Mouse (Mus musculus): ENCODE data around the gene Asic2. TPM values are rescaled to one million over a fixed set of nuclear protein-coding genes. Genes with fewer than 3 reads are reported as not detected.

Gene Asic2
- total RNA-seq, 2 experiments from 2014 or later = 64.6 to 65.7 TPM

- DNase-seq (ENCODE audit: low spot score in 2 of 2) = no peak
Observed at GRCm38 (mm10) chr11:81146574-81147157, 821.6 kb downstream of the Asic2 start.

GRCm38 (mm10) chr11:81135141-81135540 is 833.1 kb downstream of the Asic2 start:
- peak; percentile 18 to 58 for DNase-seq (ENCODE audit: low spot score in 2 of 2)

GRCm38 (mm10) chr11:81133950-81134349 is 834.3 kb downstream of the Asic2 start:
- no peak for DNase-seq (ENCODE audit: low spot score in 2 of 2)

GRCm38 (mm10) chr11:81132669-81133068 is 835.6 kb downstream of the Asic2 start:
- peak; percentile 24 to 48 for DNase-seq (ENCODE audit: low spot score in 2 of 2)

- DNase-seq (ENCODE audit: low spot score in 2 of 2) = no peak
Observed at GRCm38 (mm10) chr11:81124363-81124762, 843.9 kb downstream of the Asic2 start.

- DNase-seq (ENCODE audit: low spot score in 2 of 2) = no peak
Observed at GRCm38 (mm10) chr11:81120024-81120576, 848.2 kb downstream of the Asic2 start.

GRCm38 (mm10) chr11:81118055-81118454 is 850.2 kb downstream of the Asic2 start:
- no peak for DNase-seq (ENCODE audit: low spot score in 2 of 2)

GRCm38 (mm10) chr11:81115666-81116065 is 852.6 kb downstream of the Asic2 start:
- DNase-seq (ENCODE audit: low spot score in 2 of 2) = no peak

- no peak for DNase-seq (ENCODE audit: low spot score in 2 of 2)
Observed at GRCm38 (mm10) chr11:81111626-81112025, 856.6 kb downstream of the Asic2 start.

GRCm38 (mm10) chr11:81110049-81110448 is 858.2 kb downstream of the Asic2 start:
- no peak for DNase-seq (ENCODE audit: low spot score in 2 of 2)

GRCm38 (mm10) chr11:81106949-81107348 is 861.3 kb downstream of the Asic2 start:
- no peak for DNase-seq (ENCODE audit: low spot score in 2 of 2)

- DNase-seq (ENCODE audit: low spot score in 2 of 2) = no peak
Observed at GRCm38 (mm10) chr11:81100829-81101228, 867.4 kb downstream of the Asic2 start.

GRCm38 (mm10) chr11:81096011-81096410 is 872.2 kb downstream of the Asic2 start:
- peak; percentile 78 to 83 for DNase-seq (ENCODE audit: low spot score in 2 of 2)

GRCm38 (mm10) chr11:81094581-81094980 is 873.7 kb downstream of the Asic2 start:
- peak; percentile 56 to 60 for DNase-seq (ENCODE audit: low spot score in 2 of 2)

- no peak for DNase-seq (ENCODE audit: low spot score in 2 of 2)
Observed at GRCm38 (mm10) chr11:81092161-81092560, 876.1 kb downstream of the Asic2 start.

GRCm38 (mm10) chr11:81083822-81084221 is 884.4 kb downstream of the Asic2 start:
- no peak for DNase-seq (ENCODE audit: low spot score in 2 of 2)

GRCm38 (mm10) chr11:81080076-81080805 is 888.0 kb downstream of the Asic2 start:
- DNase-seq (ENCODE audit: low spot score in 2 of 2) = no peak

GRCm38 (mm10) chr11:81079237-81079636 is 889.0 kb downstream of the Asic2 start:
- DNase-seq (ENCODE audit: low spot score in 2 of 2) = peak in 1 of 2 experiments; percentile 45

- DNase-seq (ENCODE audit: low spot score in 2 of 2) = peak in 1 of 2 experiments; percentile 34
Observed at GRCm38 (mm10) chr11:81071836-81072235, 896.4 kb downstream of the Asic2 start.

GRCm38 (mm10) chr11:81065386-81065785 is 902.9 kb downstream of the Asic2 start:
- DNase-seq (ENCODE audit: low spot score in 2 of 2) = no peak

GRCm38 (mm10) chr11:81064006-81064405 is 904.3 kb downstream of the Asic2 start:
- no peak for DNase-seq (ENCODE audit: low spot score in 2 of 2)

GRCm38 (mm10) chr11:81060077-81060476 is 908.2 kb downstream of the Asic2 start:
- no peak for DNase-seq (ENCODE audit: low spot score in 2 of 2)
